Mouse (Mus musculus) spleen, postnatal 10 days (tissue): ENCODE results near the gene Akap1.
"Not testable (repeated sequence)": the region's sequence is repeated elsewhere in the genome, so short reads cannot be mapped to it uniquely, and the experiment has no call there.

Experiments
- DNase-seq, 2 experiments: peaks; one replicate each; pipeline ENCODE4 v3.0.0; 2021 to 2022; ENCODE audit warnings: low spot score in 2 of 2

The Akap1 gene

DNA sequence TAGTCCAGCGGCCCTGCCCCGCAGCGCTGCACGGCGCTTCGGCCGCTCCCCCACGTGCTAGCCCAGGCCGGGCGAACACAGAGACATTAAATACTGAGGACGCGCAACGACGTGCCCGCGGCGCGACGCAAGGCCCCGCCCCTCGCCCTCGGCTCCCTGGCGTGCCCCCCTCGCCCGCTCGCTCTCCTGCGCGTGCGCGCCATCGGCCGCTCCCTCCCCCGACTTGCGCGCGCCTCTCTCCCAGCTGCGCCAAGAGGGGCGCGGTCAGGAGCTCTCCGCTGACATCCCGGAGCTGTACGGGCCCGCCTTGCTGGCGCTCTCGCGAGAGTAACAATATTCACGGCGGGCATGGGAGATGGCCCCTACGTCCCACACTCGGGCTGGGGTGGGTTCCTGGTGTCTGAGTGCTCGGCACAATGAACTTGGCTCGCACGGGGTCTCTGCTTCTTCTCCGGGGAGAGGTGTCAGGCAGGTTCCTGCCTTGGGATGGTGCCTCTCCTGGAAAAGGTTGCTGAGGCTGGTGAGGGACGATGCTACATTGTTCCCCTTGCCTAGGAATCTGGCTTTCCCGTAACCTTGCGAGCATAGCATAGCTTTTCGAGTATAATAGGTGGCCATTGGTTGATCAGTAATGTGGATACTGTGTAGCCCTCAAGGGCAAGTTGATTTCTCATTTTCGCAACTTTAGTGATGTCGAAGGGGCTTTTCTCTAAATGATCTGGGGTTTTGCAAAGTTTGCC, at the start of gene Akap1:
Gene Akap1 (minus strand): TSS at position 129 of the 740 bp plus-strand sequence.
- peak; percentile 73 to 89 for DNase-seq

DNA sequence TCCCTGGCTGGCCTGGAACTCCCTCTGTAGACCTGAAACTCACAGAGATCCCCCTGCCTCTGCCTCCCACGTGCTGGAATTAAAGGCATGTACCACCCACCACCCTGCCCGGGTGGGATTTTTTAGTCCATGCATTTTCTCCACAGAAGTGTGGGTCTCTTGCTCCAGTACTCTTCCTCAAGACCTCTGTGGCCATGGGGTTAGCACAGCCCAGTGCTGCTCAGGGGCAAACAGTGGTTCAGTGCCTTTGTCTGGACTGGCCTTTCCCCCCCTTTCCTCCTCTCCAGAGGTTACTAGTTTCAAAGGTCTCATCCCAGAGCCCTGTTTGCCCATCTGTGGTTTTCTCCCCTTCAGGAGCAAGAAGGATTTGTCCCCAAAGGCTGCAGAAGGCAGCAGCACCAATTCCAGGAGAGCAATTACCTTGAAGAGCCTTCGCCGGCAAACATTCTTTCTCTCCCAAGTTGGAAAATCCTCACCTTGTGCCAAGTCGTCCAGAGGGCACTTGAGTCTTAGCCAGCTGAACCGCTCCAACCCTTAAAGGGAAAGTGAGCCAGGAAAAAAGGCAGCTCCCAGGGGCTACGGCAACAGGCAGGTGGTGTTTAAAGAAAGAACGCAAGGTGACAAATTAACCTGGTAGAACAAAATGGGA, 45.1 kb upstream of the Akap1 start:
- DNase-seq: no peak

DNA sequence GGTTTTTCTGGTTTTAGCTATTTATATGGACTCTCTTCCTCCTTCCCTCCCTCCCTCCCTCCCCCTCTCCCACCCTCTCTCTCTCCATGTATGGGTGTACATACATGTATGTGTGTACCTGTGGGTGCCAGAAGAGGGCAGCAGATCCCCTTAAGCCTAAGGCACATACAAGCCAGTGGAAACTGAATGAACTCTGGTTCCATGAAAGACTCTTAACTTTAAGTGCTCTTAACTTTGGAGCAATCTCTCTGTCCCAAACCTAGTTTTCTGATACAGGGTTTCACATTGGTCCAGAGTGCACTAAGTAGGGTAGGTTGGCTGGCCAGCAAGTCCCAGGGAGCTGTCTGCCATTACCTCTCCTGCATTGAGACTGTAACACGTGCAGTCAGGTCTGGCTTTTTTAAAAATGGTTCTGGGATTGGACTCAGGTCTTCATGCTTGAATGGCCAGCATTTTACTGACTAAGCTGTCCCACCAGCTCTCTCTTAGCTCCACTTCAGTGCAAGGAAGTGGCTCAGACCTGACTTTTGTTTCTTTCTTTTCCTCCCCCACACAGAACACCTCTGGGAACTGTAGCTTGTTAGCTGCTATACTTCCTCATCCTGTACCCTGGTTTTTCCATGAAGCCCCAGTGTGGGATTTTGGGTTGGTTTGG, 44.3 kb upstream of the Akap1 start:
- peak; percentile 27 to 78 for DNase-seq

DNA sequence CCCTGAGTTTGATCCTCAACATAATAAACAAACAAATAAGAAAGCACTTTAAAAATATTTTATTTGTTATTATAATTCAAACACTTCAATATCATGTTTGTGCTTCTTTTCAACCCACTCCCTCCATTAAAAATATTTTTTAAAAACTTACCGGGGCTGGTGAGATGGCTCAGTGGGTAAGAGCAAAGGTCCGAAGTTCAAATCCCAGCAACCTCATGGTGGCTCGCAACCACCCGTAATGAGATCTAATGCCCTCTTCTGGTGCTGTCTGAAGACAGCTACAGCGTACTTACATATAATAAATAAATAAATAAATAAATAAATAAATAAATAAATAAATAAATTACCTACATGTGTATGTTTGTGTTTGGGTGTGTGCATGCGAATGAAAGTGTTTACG, 43.5 kb upstream of the Akap1 start:
- DNase-seq: no peak

DNA sequence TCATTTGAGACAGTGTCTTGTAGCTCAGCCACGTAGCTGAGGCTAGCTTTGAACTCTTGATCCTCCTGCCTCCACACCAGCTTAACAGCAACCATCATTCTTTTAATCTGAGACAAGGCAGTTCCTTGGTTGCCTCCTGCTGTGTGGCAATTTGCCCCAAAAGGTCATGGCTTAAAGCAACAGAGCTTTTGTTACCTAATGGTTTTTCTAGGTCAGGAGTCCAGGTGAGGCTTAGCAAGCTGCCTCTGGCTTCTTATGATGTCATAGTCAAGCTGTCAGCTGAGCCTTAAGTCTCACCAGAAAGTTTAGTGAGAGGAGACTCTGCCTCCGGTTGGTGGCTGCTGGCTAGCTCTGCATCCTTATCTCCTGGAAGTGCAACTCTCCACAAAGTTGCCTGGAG, 41.2 kb upstream of the Akap1 start:
- no peak for DNase-seq

DNA sequence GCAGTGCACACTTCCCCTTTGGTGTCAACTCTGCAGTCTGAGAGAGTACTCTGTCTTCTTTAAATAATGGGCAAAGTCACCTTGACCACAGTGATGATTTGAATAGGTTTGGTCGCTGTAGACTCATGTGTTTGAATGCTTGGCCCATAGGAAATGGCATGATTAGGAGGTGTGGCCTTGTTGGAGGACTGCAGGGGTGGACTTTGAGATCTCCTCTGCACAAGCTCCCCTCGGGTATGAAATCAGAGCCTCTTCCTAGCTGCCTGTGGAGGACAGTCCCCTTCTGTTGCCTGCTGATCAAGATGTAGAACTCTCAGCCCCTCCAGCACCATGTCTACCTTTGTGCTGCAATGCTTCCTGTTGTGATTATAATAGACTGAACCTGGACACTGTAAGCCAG, 39.7 kb upstream of the Akap1 start:
- no peak for DNase-seq

DNA sequence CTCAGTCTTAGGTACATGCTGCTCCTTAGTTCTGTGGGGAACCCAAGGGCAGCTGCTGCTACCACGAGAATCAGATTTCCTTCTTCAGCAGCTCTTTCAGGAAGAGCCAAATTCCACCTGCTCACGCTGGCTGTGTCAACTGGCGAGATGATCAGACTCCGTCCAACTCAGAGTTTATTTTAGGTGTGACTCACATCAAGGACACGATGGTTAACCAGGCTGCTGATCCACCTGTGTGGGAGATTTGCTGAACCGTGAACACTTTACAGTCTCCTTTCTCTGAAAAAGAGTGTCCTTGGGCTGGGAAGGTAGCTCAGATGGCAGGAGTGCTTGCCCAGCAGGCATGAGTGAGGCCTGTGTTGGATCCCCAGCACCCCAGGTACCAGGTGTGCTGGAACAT, 38.4 kb upstream of the Akap1 start:
- no peak for DNase-seq

DNA sequence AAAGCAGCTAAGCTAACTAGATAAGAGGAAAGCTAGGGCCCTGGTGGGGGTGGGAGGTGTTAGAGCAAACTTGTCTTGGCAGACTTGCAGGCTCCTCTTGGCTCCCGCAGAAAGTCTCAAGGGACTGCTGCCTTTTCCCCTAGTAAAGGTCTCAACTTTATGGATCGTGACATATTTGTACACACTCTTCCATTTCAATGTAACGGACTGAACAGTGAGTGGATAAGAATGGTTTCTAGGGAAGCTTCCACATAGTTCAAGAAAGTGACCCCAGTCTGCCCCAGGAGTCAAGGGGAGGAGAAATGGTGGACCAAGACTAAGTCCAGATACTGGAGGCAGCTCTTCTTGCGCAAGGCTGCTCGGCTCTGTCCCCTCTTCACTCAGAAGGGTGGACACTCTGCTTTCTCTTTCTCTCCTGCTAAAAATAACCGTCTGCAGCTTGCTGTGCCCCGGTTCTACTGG, 37.0 kb upstream of the Akap1 start:
- no peak for DNase-seq

DNA sequence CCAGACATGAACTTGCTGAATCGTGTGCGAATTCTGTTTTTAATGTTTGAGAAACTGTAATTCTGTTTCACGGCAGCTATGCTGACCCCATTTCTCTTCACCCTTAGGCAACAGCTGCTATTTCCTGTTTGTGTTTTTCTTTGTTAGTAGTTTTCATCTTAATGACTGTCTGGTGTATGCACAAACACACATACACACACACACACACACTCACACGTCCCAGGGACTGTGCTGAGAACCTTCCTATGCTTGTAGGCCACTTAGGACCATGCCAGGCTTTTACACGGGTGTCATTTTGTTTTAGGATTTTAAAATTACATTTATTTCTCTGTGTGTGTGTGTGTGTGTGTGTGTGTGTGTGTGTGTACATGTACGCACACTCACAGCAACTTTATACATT, 35.2 kb upstream of the Akap1 start:
- DNase-seq: no peak

DNA sequence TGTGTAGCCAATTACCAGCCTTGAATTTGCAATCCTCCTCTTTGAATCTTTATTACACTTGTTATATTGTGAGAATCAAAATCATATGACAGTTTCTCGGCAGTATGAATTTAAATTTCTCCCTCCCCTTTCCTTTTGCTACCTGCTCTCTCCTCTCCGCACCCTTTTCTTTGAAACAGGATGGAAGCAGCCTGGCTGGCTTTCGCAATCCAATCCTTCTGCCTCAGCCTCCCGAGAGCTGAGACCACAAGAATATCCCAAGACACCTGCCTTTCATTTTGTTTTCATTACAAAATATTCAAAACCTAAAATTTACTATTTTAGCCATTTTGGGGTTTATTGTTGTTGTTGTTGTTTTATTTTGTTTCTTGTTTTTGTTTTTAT, 34.0 kb upstream of the Akap1 start:
- no peak for DNase-seq

DNA sequence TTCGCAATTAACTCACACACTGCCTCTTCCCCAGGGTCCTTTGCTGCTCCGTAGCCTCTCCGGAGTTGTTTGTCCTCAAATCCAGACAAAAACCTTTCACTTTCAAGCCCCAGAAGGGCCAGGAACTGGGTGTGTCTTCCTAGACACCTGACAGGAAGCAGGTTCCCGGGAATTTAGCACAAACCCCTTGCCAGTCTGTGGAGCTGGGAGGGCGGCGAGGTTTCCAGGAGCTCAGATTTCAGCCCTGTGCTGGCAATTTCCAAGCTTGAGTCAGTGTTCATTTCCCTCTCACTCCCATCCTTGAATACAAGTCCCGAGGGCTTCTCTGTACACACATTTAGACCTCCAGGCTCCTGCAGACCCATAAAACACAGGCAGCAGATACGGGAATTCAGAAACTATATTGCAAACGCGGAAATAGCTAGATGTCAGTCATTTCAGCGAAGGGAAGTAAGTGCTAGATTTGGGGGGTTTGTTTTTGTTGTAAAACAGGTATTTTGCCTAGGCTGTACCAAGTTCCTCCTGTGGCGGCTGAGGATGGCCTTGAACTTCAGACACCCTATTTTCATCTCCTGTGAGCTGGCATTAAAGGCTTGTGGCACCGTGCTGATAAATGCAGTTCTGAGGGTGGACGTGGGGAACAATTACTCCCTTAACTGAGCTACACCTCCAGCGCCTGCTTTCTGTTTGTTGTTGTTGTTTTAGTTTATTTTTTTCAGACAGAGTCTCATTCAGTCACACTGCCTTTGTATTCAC, 33.4 kb upstream of the Akap1 start:
- DNase-seq: no peak

DNA sequence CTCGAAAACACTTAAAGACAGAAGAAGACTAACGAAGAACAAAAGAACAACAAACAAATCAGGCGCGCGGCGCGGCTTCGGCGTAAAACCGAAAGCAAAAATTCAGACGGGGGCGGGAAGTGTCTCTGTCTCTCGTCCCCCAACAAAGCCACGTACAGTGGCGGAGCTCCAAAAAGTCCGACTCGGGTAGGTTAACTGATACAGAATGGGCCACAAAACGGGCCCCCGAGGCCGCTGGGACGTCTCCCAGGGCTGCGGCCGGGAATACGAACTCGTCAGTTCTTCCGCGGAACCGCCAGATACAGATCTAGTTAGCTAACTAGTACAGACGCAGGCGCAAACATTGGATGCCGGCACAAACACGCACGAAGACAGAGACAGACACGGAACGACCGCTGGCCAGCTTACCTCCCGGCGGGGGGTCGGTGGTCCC, 31.4 kb upstream of the Akap1 start:
- peak in 1 of 2 experiments; percentile 50 for DNase-seq

DNA sequence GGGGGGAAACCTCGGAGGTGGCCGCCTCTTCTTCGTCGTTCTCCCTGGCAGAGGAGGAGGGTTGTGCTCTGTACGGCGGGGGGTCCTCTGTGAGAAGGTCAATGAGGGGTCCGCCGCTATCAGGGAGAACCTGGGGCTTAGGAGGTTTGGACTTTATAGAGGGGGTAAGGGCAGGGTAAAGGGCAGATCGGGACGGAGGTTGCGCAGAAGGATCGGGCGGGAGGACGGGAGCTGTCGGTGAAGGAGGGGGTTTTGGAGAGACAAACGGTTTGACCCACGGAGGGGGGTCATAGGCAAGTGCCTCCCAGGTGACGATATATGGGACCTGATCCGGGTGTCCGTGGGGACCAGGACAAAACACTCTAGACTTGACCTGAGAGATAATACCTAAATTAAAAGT, 30.8 kb upstream of the Akap1 start:
- peak; percentile 19 to 38 for DNase-seq

DNA sequence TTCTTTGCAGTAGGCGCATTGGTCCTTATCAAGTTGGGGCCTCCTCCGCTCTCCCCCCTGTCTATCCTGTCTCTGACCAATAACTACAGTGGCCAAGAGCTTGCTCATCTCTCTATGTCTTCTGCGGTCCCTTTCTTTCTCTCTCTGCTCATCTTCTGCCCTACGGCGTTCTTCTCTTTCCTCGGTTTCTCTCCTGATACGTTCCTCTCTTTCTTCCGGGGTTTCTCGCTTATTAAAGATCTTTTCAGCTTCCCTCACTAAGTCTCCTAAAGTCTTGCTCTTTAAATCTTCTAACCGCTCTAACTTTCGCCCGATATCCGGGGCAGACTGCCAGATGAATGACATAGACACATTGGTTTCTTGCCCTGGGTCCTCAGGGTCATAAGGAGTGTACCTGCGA, 29.9 kb upstream of the Akap1 start:
- peak in 1 of 2 experiments; percentile 13 for DNase-seq

DNA sequence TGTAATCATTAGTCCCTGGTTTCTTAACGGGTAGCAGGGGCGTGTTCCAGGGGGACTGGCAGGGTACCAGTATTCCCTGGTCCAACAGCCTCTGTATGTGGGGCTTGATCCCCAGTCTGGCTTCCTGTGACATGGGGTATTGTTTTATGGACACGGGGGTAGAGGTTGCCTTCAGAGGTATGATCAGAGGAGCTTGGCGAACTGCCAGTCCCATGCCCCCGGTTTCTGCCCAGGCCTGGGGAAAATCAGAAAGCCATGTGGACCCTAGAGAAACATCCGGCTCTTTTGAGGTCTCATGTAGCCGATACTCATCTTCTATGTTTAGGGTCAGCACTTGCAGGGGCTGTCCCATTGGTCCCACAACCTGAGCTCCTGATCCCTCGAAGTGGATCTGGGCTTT, 29.1 kb upstream of the Akap1 start:
- DNase-seq: not testable (repeated sequence)

DNA sequence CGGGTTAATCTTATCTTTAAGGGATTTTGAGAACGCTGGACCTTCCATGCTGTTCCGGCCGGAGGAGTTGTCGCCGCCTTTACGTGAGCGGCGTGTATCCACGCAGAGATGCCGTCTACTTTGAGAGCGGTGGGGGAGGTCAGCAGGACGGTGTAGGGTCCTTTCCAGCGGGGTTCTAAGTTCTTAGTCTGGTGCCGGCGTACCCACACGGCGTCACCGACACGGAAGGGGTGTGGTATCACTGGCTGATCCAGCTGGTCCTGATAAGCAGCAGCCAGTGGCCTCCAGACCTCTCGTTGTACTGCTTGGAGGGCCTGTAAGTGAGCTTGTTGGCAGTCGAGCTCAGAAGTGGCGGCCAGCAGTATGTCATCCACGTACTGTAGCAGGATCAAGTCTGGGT, 28.4 kb upstream of the Akap1 start:
- peak; percentile 15 to 23 for DNase-seq

DNA sequence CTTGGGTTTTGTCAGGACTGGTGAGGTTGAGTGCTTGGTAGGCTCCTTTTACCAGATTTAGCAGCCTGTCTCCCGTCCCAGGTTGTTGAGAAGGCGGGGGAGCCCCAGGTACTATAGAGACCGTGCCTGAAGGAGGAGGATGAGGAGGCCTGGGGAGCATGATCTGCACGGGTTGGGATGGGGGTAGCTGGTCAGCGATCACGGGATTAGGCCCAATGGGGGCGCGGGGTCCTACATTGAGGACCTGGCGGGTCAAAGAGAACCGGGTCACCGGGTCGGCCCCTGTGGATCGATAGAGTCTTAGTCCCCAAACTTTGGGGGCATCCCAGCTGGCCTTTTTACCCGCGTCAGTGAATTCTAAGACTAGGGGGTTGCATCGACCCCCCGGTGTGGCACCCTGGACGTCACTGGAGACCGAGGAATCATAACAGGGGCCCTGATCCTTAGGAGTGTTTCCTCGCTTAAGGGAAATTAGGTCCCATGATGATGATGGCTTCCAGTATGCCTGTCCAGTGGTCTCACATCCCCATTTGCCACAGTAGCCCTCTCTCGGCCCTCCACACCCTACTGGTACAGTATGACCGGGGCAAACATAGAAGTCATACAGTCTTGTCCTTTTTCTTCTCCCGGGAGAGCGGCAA, 27.7 kb upstream of the Akap1 start:
- DNase-seq: peak; percentile 53 to 60

DNA sequence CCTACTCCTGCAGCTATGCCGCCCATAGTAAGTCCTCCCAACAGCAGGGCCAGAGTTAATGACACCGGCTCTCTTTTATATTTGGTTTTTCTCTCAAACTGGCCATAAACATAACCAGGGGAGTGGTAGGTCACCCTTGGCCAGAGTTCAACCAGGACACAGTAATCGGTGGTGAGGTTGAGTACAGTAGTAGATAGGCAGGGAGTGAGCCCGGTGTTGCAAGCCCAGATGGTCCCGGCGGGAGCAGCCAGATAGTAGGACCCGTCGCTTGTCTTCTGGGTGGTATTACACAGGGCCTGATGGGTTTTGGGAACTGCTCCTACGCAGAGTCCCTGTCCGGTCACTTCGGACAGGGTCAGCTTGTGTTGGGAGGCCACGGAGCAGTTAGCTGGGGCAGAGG, 27.1 kb upstream of the Akap1 start:
- peak; percentile 32 to 40 for DNase-seq

DNA sequence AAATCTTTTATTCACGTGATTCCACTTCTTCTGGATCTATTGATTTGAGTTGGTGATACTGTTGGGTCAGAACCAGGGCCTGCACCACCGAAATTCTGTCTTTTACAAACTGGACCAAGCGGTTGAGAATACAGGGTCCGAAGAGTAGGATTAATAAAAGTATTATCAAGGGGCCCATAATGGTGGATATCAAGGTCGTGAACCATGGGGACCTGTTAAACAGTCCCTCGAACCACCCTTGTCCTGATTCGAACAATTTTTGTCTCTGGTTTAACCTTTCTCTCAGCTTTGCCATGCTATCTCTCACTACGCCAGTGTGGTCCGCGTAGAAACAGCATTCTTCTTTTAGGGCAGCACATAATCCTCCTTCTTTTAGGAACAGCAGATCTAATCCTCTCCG, 26.5 kb upstream of the Akap1 start:
- DNase-seq: peak in 1 of 2 experiments; percentile 12

DNA sequence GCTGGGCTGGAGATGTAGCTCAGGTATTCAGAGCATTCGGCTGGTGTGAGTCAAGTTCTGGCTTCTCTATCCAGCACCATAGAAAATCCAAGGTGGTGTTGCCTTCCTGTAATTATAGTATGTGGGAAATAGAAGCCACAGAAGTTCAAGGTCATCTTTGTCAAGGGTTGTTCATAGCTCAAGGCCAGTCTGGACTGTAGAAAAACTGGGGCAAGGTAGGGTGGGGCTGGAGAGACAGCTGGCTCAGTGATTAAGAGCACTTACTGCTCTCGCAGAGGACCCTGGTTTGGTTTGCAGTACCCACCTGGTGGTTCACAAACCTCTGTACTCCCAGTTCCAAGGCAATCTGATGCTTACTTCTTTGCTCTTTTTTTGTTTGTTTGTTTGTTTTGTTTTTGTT, 24.6 kb upstream of the Akap1 start:
- DNase-seq: no peak

DNA sequence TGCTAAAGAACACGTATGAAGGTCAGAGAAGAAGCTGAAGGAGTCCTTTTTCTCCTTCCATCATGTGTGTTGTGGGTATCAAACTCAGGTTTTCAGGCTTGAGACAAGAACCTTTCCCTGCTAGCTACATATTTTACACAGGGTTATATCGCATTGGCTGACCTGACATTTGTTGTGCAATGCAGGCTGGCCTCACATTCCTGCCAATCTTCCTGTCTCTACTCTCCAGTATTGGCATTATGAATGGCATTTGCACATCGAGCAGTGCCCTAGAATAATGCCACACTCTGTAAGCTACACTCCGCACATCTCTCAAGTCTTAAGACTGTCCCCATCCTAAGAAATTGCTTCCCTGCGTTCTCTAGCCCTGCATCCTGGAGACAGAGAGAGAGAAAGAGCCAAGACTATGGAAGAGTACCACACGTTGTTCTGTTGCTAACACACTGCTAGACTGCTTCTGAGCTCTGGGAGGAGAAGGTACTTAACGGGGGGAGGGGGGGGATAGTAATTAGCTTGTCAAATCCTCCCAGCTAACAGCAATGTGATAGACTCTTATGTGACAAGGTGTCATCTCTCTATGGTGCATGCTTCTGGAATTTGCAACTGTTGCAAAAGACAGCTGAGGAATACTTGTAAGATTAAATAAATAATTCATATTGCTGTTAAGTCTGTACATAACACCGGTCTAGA, 20.1 kb upstream of the Akap1 start:
- no peak for DNase-seq
